Comparison of ENCODE assay signal across 32 mouse cellular contexts in genomic region chr6:121009651-121010050, GRCm38 (mm10).
"Had no signal": no experiment of that assay in that cellular context is flagged by ENCODE, and none has a peak within 500 bp of the region (broad histone marks: within the 10 kb centered on the region; RNA-seq: fewer than 3 reads in every experiment).

No protein-coding gene starts in this region.

- H3K4me3 ChIP-seq: limb, embryonic 10.5 days; limb, embryonic 12.5 days; limb, embryonic 13.5 days; limb, embryonic 15.5 days; liver, embryonic 12.5 days; liver, embryonic 13.5 days; liver, embryonic 15.5 days; lung, embryonic 15.5 days; megakaryocyte, embryonic 14.5 days; midbrain, embryonic 10.5 days; midbrain, embryonic 12.5 days; midbrain, embryonic 13.5 days; midbrain, embryonic 15.5 days; myocyte; neural tube, embryonic 12.5 days had no signal

- ATAC-seq: liver, embryonic 12.5 days; liver, postnatal 0 days; lung, postnatal 0 days; midbrain, embryonic 13.5 days; midbrain, embryonic 15.5 days; midbrain, embryonic 16.5 days had no signal

- H3K9me3 ChIP-seq: limb, embryonic 10.5 days; limb, embryonic 12.5 days; limb, embryonic 13.5 days; limb, embryonic 15.5 days; liver, embryonic 12.5 days; liver, embryonic 13.5 days; liver, embryonic 15.5 days; lung, embryonic 15.5 days; megakaryocyte, embryonic 14.5 days; midbrain, embryonic 10.5 days; midbrain, embryonic 12.5 days; midbrain, embryonic 13.5 days; midbrain, embryonic 15.5 days; neural tube, embryonic 12.5 days had no signal

- H3K27ac ChIP-seq: limb, embryonic 10.5 days; limb, embryonic 12.5 days; limb, embryonic 13.5 days; limb, embryonic 15.5 days; liver, embryonic 12.5 days; liver, embryonic 13.5 days; liver, embryonic 14.5 days; liver, embryonic 15.5 days; lung, embryonic 15.5 days; macrophage; midbrain, embryonic 10.5 days; midbrain, embryonic 12.5 days; midbrain, embryonic 13.5 days; midbrain, embryonic 15.5 days; neural tube, embryonic 12.5 days had no signal

- H3K4me2 ChIP-seq: limb, embryonic 12.5 days; limb, embryonic 13.5 days; limb, embryonic 15.5 days; liver, embryonic 11.5 days; liver, embryonic 12.5 days; liver, embryonic 13.5 days; liver, embryonic 15.5 days; lung, embryonic 14.5 days; lung, embryonic 15.5 days; midbrain, embryonic 11.5 days; midbrain, embryonic 12.5 days; midbrain, embryonic 13.5 days; midbrain, embryonic 15.5 days; neural tube, embryonic 12.5 days had no signal

- DNase-seq: left cerebral cortex, postnatal 4 days; liver; liver, embryonic 13.5 days; liver, postnatal 0 days; lung, adult 18-20 months; lung, adult 2 months; lung, embryonic 14.5 days; lung, postnatal 10 days; lung, postnatal 14 days; lung, postnatal 36 days; lung, postnatal 4 days; midbrain, embryonic 14.5 days had no signal

- H3K27me3 ChIP-seq: limb, embryonic 12.5 days; limb, embryonic 13.5 days; limb, embryonic 15.5 days; liver, embryonic 12.5 days; liver, embryonic 13.5 days; liver, embryonic 15.5 days; lung, embryonic 15.5 days; megakaryocyte, embryonic 14.5 days; midbrain, embryonic 12.5 days; midbrain, embryonic 13.5 days; midbrain, embryonic 15.5 days; neural tube, embryonic 12.5 days had no signal

- H3K9ac ChIP-seq: limb, embryonic 12.5 days; limb, embryonic 13.5 days; limb, embryonic 15.5 days; liver, embryonic 12.5 days; liver, embryonic 13.5 days; liver, embryonic 14.5 days; liver, embryonic 15.5 days; liver, postnatal 0 days; lung, embryonic 14.5 days; lung, embryonic 15.5 days; midbrain, embryonic 12.5 days; midbrain, embryonic 13.5 days; midbrain, embryonic 15.5 days; neural tube, embryonic 12.5 days had no signal

- H3K4me1 ChIP-seq: limb, embryonic 10.5 days; limb, embryonic 12.5 days; limb, embryonic 13.5 days; limb, embryonic 15.5 days; liver, embryonic 13.5 days; liver, embryonic 15.5 days; midbrain, embryonic 10.5 days; midbrain, embryonic 12.5 days; midbrain, embryonic 13.5 days; midbrain, embryonic 15.5 days had no signal
